Mouse (Mus musculus) CD4-positive, CD25-positive, alpha-beta regulatory T cell, adult 4 months (primary cell): ENCODE measurements around the gene Cyp3a25. TPM values are rescaled to one million over a fixed set of nuclear protein-coding genes. Genes with fewer than 3 reads are reported as not detected.
"Not testable (repeated sequence)": the region's sequence is repeated elsewhere in the genome, so short reads cannot be mapped to it uniquely, and the experiment has no call there.

ENCODE experiments used
- ATAC-seq: one replicate; pipeline ENCODE4 v1.8.0; 2017
- polyA plus RNA-seq, 2 experiments: library from polyadenylated mRNA; unstranded; fragments of 100-300 nt; shearing (Covaris generic); gene quantifications; one replicate each; pipeline ENCODE4 v1.2.1; 2017

The Cyp3a25 gene
- not detected for polyA plus RNA-seq

GRCm38 (mm10) chr5:146009509-146009908 lies at the start of gene Cyp3a25:
TSS of gene Cyp3a25 (minus strand) at chr5:146009618.
- not testable (repeated sequence) for ATAC-seq

- no peak for ATAC-seq
Measured at GRCm38 (mm10) chr5:146021136-146021535, 11.7 kb upstream of the Cyp3a25 start.

DNA sequence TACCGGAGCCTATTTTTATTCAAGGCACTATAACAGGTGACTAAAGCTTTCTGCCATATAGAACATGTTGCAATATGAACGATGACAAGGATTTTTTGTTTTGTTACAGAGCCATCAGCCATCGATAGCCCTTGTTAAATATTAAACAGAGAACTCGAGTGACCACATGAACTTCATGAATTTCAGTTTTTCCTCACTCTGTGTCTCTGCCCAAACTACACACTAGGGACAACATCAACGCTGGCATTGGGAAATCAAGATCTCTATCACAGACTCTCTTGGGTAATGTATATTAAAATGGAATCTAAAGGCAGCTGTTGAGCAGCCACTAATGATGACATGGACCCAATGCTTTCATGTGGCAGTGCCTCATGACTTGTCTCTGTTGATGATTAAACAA lies 8.9 kb upstream of the Cyp3a25 start:
- ATAC-seq: no peak

- ATAC-seq: no peak
Measured at GRCm38 (mm10) chr5:146011251-146011650, 1.8 kb upstream of the Cyp3a25 start.

- no peak for ATAC-seq
Measured at GRCm38 (mm10) chr5:145967080-145967479, 42.3 kb downstream of the Cyp3a25 start.

Other genes with a start within 250 kb of the Cyp3a25 start
- gene Cyp3a44, start 203.7 kb downstream of the Cyp3a25 start, polyA plus RNA-seq: not detected
- gene Cyp3a11, start 129.7 kb downstream of the Cyp3a25 start, polyA plus RNA-seq: not detected
- not detected for gene Cyp3a59, start 69.6 kb upstream of the Cyp3a25 start, polyA plus RNA-seq
- gene Gm5565, start 150.9 kb upstream of the Cyp3a25 start, polyA plus RNA-seq: not detected
- gene Gm6309, start 161.1 kb upstream of the Cyp3a25 start, polyA plus RNA-seq: not detected
- 1 to 10 TPM in 1 of 2 experiments, under 1 TPM in 1; 0.42 to 1.2 TPM for gene 1700001J03Rik, start 175.7 kb upstream of the Cyp3a25 start, polyA plus RNA-seq
- gene Rnf6, start 211.9 kb upstream of the Cyp3a25 start, polyA plus RNA-seq: 100 to 1,000 TPM in 1 of 2 experiments, 10 to 100 TPM in 1; 84.5 to 104 TPM
- 10 to 100 TPM; 11.3 to 15.1 TPM for gene Cdk8, start 221.6 kb upstream of the Cyp3a25 start, polyA plus RNA-seq